9 mouse cellular contexts compared by ENCODE assay signal in genomic region chr4:140657681-140658575, GRCm38 (mm10). TPM values are rescaled to one million over a fixed set of nuclear protein-coding genes. Genes with fewer than 3 reads are reported as not detected.
DNase-seq lines count a peak whose midpoint lies in the region; ATAC-seq lines count a peak whose summit lies in the region.
"Had no signal": no experiment of that assay in that cellular context is flagged by ENCODE, and none has a peak within 500 bp of the region (broad histone marks: within the 10 kb centered on the region; RNA-seq: fewer than 3 reads in every experiment).

No protein-coding gene starts in this region.

- H3K9ac ChIP-seq in intestine, embryonic 16.5 days (ENCODE audit: low read depth, low read length): peak overlapping the region; percentile 64
- H3K9ac ChIP-seq in midbrain, embryonic 11.5 days (ENCODE audit: low read length): peak overlapping the region; percentile 68
- 0 out of 2 replicates have a peak overlapping the region, but pooled peaks have one; percentile 22 for H3K9ac ChIP-seq in stomach, embryonic 15.5 days

- H3K27me3 ChIP-seq in intestine, embryonic 16.5 days (replicated peaks; ENCODE audit: control insufficient read depth, insufficient read depth, low read length): no peaks in the 10 kb centered on the region
- no peaks in the 10 kb centered on the region for H3K27me3 ChIP-seq in midbrain, embryonic 11.5 days (ENCODE audit: control insufficient read depth, insufficient read depth, low read length)
- no peaks in the 10 kb centered on the region for H3K27me3 ChIP-seq in stomach, embryonic 15.5 days (replicated peaks)

- ATAC-seq in intestine, embryonic 16.5 days: peak; percentile 88
- ATAC-seq in midbrain, embryonic 11.5 days (ENCODE audit: low FRiP score): peak; percentile 92
- ATAC-seq in stomach, embryonic 15.5 days (ENCODE audit: insufficient read depth, low FRiP score, low read depth): peak; percentile 77

- H3K4me2 ChIP-seq in intestine, embryonic 16.5 days (ENCODE audit: low read depth, low read length): peak overlapping the region; percentile 46
- peak overlapping the region; percentile 38 for H3K4me2 ChIP-seq in midbrain, embryonic 11.5 days
- peak overlapping the region; percentile 48 for H3K4me2 ChIP-seq in stomach, embryonic 15.5 days

- peak; percentile 81 for DNase-seq in adrenal gland, adult 8-10 months
- DNase-seq in embryo, embryonic 11.5 days (ENCODE audit: low read depth, low spot score): peak; percentile 35
- peak; percentile 50 to 70 for DNase-seq in gastrocnemius, postnatal 36 days
- peak; percentile 73 to 84 for DNase-seq in left cerebral cortex, adult 9 months (ENCODE audit: low spot score in 2 of 2)
- peak; percentile 95 for DNase-seq in midbrain, embryonic 11.5 days (ENCODE audit: low spot score, missing footprints)
- DNase-seq in T-cell, adult 2 months (ENCODE audit: low spot score): no peak

- no peak overlapping the region for H3K4me3 ChIP-seq in intestine, embryonic 16.5 days (ENCODE audit: low read length)
- no peak overlapping the region for H3K4me3 ChIP-seq in midbrain, embryonic 11.5 days (ENCODE audit: low read depth, low read length)
- 0 out of 2 replicates have a peak overlapping the region, but pooled peaks have one; percentile 6 for H3K4me3 ChIP-seq in stomach, embryonic 15.5 days (replicated peaks)
- H3K4me3 ChIP-seq: erythroblast, embryonic 14.5 days had no signal

- intact Hi-C loops in gastrocnemius, postnatal 36 days (cut with DNase I): no loop called here

- H3K27ac ChIP-seq in intestine, embryonic 16.5 days (ENCODE audit: low read length): peak overlapping the region; percentile 91
- H3K27ac ChIP-seq in midbrain, embryonic 11.5 days (ENCODE audit: low read depth, low read length): peak overlapping the region; percentile 92
- peak overlapping the region; percentile 88 for H3K27ac ChIP-seq in stomach, embryonic 15.5 days

- no peaks in the 10 kb centered on the region for H3K36me3 ChIP-seq in intestine, embryonic 16.5 days (ENCODE audit: control insufficient read depth, insufficient read depth, low read length)
- no peaks in the 10 kb centered on the region for H3K36me3 ChIP-seq in midbrain, embryonic 11.5 days (ENCODE audit: control insufficient read depth, insufficient read depth, low read length)
- H3K36me3 ChIP-seq in stomach, embryonic 15.5 days: no peaks in the 10 kb centered on the region

- WGBS in intestine, embryonic 16.5 days: 8% methylated on average over 24 of the region's 24 CpGs
- WGBS in midbrain, embryonic 11.5 days: 3% methylated on average over 24 of the region's 24 CpGs
- 13% methylated on average over 24 of the region's 24 CpGs for WGBS in stomach, embryonic 15.5 days

- no peaks in the 10 kb centered on the region for H3K9me3 ChIP-seq in intestine, embryonic 16.5 days (ENCODE audit: control insufficient read depth, low read length)
- no peaks in the 10 kb centered on the region for H3K9me3 ChIP-seq in midbrain, embryonic 11.5 days (ENCODE audit: control insufficient read depth, low read length)
- no peaks in the 10 kb centered on the region for H3K9me3 ChIP-seq in stomach, embryonic 15.5 days

- peaks cover 31% of the 10 kb centered on the region for H3K4me1 ChIP-seq in intestine, embryonic 16.5 days (ENCODE audit: control insufficient read depth, insufficient read depth, low read length)
- peaks cover 24% of the 10 kb centered on the region for H3K4me1 ChIP-seq in midbrain, embryonic 11.5 days (ENCODE audit: control insufficient read depth, insufficient read depth, low read length)
- peaks cover 30% of the 10 kb centered on the region for H3K4me1 ChIP-seq in stomach, embryonic 15.5 days

RNA-seq across cellular contexts. Expression of gene Arhgef10l, which starts 7.9 kb away (rescaled TPM):
- total RNA-seq in adrenal gland, adult 8-10 months (2022): 10 to 100 TPM; 13.3 to 46.3 (median 28.5) TPM
- total RNA-seq in gastrocnemius, postnatal 36 days (2021): 10 to 100 TPM; 39.0 to 49.9 TPM
- 12.1 and 14.3 TPM in 2 replicates for polyA plus RNA-seq in intestine, embryonic 16.5 days (2015; fragmentation: Nextera tagmentation; extraction: Ambion mirVana)
- polyA plus RNA-seq in midbrain, embryonic 11.5 days (2014; fragmentation: Nextera tagmentation; extraction: Ambion mirVana): 17.6 and 18.5 TPM in 2 replicates
- 15.2 and 15.9 TPM in 2 replicates for polyA plus RNA-seq in stomach, embryonic 15.5 days (2015; fragmentation: Nextera tagmentation; extraction: Ambion mirVana)

RNA-seq across cellular contexts. Expression of gene Rcc2, which starts 42.4 kb away (rescaled TPM):
- 10 to 100 TPM; 71.0 to 87.5 (median 77.3) TPM for total RNA-seq in adrenal gland, adult 8-10 months (2022)
- 1 to 10 TPM; 8.1 to 9.5 TPM for total RNA-seq in gastrocnemius, postnatal 36 days (2021)
- 12.6 and 13.7 TPM in 2 replicates for polyA plus RNA-seq in intestine, embryonic 16.5 days (2015; fragmentation: Nextera tagmentation; extraction: Ambion mirVana)
- polyA plus RNA-seq in midbrain, embryonic 11.5 days (2014; fragmentation: Nextera tagmentation; extraction: Ambion mirVana): 54.1 and 70.1 TPM in 2 replicates
- polyA plus RNA-seq in stomach, embryonic 15.5 days (2015; fragmentation: Nextera tagmentation; extraction: Ambion mirVana): 46.5 and 47.9 TPM in 2 replicates
